Mouse (Mus musculus) B cell, adult 2 months (primary cell): ENCODE measurements around the gene Gm4131.
A peak's percentile ranks its signal among the peaks of the same experiment; 100 is the strongest.

Experiments used
- DNase-seq, 2 experiments: peaks; one replicate each; pipeline ENCODE4 v3.0.0; 2022

Gene Gm4131

GRCm38 (mm10) chr14:62455570-62455879, 111.2 kb downstream of the Gm4131 start:
- no peak for DNase-seq

DNA sequence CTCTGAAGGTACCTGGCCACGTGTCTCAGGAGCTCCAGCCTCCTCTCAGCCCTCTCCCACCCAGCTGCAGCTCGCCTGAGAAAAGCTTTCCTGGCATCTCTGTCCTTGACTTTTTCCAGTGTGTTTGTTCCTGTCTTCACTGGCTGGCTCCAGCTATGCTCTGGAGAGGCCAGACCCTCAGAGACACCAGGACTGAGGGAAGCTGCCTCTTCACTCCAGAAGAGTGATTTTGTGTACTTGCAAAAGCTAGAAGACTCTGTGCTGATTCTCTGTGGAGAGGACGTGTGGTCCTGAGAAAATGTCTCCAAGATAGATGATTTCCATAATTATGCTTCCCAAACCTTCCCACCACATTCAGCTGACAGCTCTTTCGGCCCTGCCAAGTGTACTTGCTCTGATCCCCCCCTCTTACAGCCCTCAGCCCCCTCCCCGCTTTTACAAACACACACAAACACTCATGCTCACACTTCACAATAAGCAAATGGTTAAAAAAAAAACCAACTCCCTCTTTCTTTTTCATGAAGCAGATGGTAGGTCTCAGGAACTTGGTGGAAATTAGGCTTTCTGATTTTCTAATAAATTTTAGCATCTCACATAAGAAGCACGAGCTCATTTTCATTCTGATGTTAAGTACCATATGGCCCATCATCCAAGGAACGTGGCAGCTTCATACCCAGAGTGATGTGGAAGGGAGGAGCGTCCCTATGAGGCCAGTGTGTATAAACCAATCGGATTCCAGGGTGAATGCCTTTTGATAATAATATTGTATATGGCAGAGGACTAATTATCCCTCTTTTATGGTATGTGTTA, 111.8 kb downstream of the Gm4131 start:
- DNase-seq: no peak

GRCm38 (mm10) chr14:62454136-62454535, 112.6 kb downstream of the Gm4131 start:
- no peak for DNase-seq

DNA sequence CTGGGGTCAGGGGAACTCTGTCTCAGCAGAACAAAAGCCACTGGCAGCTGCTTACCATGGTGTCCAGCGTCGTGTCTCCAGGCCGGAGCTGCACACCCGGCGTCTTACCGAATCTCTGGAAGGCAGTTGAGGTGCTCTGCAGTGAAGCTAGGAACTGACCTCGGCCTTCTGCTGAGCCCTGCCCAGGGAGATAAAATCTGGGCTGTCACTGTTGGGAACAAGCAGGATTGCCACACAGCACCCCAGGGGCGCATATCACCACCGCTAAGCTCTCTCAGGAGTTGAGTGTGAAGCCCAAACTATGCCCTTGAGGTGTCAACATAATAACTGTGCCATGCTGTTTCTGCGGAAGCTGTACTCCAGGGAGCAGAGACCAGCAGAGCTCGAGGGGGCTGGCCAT, 113.4 kb downstream of the Gm4131 start:
- no peak for DNase-seq

GRCm38 (mm10) chr14:62450706-62451105, 116.0 kb downstream of the Gm4131 start:
- no peak for DNase-seq

DNA sequence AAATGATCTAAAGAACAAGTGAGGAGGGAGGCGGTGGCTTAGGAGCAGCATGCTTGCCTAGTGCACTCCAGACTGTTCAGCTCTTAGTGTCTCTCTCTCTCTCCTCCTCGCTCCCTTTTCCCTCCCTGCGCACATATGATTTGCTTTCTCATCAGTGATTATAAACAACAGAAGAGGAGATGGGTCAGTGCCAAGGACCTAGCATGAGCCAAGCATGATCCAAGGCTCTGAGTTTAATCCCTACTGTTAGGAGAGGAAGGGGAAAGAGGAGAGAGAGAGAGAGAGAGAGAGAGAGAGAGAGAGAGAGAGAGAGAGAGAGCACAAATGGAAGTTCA, 119.5 kb downstream of the Gm4131 start:
- no peak for DNase-seq

DNA sequence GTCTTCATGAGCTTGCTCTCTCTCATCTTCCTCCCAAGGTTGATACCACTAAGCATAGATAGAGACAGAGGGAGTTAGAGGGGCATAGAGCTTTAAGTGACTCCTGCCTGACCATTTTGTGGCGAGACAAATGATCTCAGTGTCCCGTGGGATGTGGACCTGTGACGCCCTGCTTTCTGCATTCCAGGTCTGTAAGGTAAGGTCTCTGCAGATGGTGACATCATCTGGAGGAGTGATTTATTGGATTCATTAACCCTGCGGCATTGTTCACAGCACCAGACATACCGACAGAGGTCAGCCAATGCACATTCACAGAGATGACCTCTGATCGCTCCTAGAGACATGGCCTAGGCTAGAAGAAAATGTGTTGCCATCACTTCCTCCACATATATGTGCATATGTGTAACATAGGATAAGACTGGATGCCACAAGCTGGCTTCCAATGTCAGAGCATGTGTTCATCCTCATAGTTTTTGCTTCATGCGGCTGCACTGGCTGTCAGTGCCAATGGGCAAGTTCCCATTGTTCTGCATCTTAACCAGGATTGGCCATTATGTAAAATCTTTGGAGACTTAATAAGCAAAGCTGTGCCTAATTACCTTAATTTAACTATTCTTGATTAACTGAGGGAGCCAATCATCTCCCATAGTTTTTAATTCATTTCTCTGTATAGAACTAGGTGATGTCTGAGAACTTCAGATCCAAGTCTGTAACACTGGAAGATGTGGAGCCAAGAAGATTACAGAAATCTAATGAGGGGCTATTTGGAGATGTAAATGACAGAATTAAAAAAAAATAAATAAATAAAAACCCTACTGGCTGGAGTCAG, 120.1 kb downstream of the Gm4131 start:
- DNase-seq: no peak

- no peak for DNase-seq
Measured at GRCm38 (mm10) chr14:62443840-62444430, 122.8 kb downstream of the Gm4131 start.

DNA sequence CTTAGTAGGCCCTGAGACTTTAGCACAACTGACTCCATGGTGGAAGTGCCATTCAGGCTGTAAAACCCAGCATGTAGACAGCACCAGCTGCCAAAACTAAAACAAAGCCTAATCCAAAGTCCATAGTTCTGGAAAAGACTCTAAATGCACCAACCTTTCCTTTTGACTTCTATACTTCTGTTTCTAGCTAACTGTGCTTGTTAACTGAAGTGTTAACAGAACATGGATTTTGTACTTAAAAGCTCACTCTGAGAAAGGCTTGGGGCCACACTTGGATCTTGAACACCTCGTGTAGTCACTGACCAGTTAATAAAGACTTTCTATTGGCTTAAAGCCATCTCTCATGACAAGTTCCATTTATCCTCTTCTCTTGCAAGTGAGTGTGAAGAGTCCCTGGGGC, 123.8 kb downstream of the Gm4131 start:
- no peak for DNase-seq

- DNase-seq: no peak
Measured at GRCm38 (mm10) chr14:62440036-62440435, 126.7 kb downstream of the Gm4131 start.

DNA sequence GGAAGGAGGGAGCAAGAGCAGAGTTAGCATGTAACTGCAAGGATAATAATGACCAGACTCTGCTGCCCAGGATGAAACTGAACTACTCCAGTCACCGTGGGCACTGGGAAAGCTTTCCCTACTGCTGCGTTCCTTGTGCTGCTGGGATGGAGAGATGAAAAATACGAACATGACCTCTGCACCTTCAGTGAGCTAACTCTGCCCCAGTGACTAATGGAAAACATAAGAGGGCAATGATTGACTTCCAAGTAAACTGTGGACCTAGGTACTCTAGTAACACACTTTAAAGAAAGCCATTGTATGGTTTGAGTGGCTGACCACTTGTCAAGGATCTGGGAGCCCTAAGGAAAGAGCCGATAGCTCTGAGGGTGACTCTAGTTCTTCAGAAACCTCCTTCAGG, 128.5 kb downstream of the Gm4131 start:
- no peak for DNase-seq

- no peak for DNase-seq
Measured at GRCm38 (mm10) chr14:62437806-62438205, 128.9 kb downstream of the Gm4131 start.

GRCm38 (mm10) chr14:62425277-62425691, 141.4 kb downstream of the Gm4131 start:
- DNase-seq: peak; percentile 3 to 5

DNA sequence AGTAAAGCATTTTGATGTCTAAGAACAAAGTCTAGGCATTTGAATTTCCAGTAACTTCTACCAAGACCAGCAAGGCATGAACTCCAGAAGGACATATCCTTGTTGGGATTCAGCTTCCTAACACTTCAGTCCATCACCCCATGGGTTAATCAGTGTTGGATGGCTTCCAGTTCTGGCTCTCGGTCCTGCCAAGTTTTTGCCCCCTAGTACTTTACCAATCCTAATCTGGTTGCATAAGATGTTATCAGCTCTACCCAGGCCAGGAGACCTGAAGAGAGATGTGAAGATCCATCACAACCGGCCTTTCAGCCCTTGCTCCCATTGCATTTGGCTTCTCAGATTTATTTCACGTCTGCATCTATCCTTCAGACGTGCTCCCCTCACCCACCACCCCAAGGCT, 144.5 kb downstream of the Gm4131 start:
- no peak for DNase-seq

- DNase-seq: no peak
Measured at GRCm38 (mm10) chr14:62417501-62417900, 149.2 kb downstream of the Gm4131 start.

GRCm38 (mm10) chr14:62416742-62417134, 150.0 kb downstream of the Gm4131 start:
- no peak for DNase-seq

DNA sequence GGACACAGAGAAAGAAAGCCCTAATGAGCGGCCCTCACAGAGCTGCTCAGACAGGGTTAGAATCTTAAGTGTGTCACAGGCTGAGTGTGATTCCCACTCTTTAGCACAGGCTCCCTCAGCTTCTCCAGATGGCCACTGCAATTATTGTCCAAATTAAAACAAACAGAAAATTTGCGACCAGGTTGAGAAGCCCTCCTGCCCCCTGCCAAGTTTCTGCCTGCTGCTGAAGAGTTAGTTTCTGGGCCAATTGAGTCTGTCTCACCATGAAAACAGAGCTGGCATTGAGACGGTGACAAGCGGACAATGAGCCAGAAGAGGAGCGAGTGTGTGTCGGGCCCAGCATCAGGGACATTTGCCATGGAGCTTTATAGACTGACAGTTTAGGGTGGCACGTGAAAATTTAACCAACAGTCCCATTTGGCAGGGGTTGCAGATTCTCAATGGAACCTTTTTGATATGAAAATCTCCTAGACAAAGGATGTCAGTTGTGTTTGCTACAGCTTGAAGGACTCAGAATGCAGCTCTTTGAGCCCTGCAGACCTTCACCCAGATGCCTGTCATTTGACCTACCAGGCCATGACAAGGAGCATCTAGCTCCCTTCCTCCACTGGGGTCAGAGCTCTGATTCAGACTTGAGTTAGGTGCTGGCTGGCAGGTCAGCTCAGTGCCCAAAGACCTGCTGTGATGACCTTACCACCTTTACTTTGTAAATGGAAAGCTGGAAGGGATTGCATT, 150.5 kb downstream of the Gm4131 start:
- no peak for DNase-seq
